Mouse (Mus musculus) kidney, embryonic 14.5 days (tissue): ENCODE measurements at regions not wholly inside any gene's neighbourhood (a gene's known extent, or its start where the extent isn't known, plus 50 kb on each side); places are given as distances from the start of the nearest gene placed in this dataset.
A peak's percentile ranks its signal among the peaks of the same experiment; 100 is the strongest.

Source experiments
- ATAC-seq: fragments of 200-750 bp; cut with Nextera tagmentation; 2 replicates; pipeline ENCODE4 v1.8.0; 2017; ENCODE audit warnings: moderate number of reproducible peaks, mild to moderate bottlenecking, moderate TSS enrichment, moderate library complexity; ENCODE audit not compliant: low FRiP score, low TSS enrichment
- H3K27ac ChIP-seq: fragments of 300-500 bp; sonication (generic); 2 replicates; pipeline ENCODE4 v1.5.1; 2014; ENCODE audit warnings: low read depth, mild to moderate bottlenecking, low read length, moderate library complexity, mixed read lengths
- H3K27me3 ChIP-seq: fragments of 300-500 bp; sonication (generic); 2 replicates; pipeline ENCODE4 v1.6.1; 2014; ENCODE audit warnings: mild to moderate bottlenecking, low read length; ENCODE audit not compliant: control insufficient read depth, insufficient read depth
- H3K36me3 ChIP-seq: fragments of 300-500 bp; sonication (generic); 2 replicates; pipeline ENCODE4 v1.6.1; 2014; ENCODE audit warnings: low read length, mixed read lengths; ENCODE audit not compliant: control insufficient read depth, insufficient read depth
- H3K4me1 ChIP-seq: fragments of 300-500 bp; sonication (generic); 2 replicates; pipeline ENCODE4 v1.6.1; 2014; ENCODE audit warnings: low read length, mixed read lengths; ENCODE audit not compliant: control insufficient read depth, insufficient read depth
- H3K4me2 ChIP-seq: fragments of 300-500 bp; sonication (generic); replicated peaks from 2 replicates; pipeline ENCODE4 v1.6.1; 2014; ENCODE audit warnings: low read depth, mild to moderate bottlenecking, low read length
- H3K4me3 ChIP-seq: fragments of 300-500 bp; sonication (generic); 2 replicates; pipeline ENCODE4 v1.5.1; 2014; ENCODE audit warnings: mild to moderate bottlenecking, low read length
- H3K9ac ChIP-seq: fragments of 300-500 bp; sonication (generic); 2 replicates; pipeline ENCODE4 v1.6.1; 2014; ENCODE audit warnings: low read depth, mild to moderate bottlenecking, low read length, moderate library complexity
- H3K9me3 ChIP-seq: fragments of 300-500 bp; sonication (generic); 2 replicates; pipeline ENCODE4 v1.6.1; 2016; ENCODE audit warnings: low read length; ENCODE audit not compliant: control insufficient read depth
- WGBS: fragments of 180-500 bp; shearing (Covaris S2); extraction: QIAGEN DNeasy Blood & Tissue Kit; methylation state at CpG from one replicate; pipeline ENCODE4 v1.1.7; 2014; 5-methylcytosine and 5-hydroxymethylcytosine counted together

DNA sequence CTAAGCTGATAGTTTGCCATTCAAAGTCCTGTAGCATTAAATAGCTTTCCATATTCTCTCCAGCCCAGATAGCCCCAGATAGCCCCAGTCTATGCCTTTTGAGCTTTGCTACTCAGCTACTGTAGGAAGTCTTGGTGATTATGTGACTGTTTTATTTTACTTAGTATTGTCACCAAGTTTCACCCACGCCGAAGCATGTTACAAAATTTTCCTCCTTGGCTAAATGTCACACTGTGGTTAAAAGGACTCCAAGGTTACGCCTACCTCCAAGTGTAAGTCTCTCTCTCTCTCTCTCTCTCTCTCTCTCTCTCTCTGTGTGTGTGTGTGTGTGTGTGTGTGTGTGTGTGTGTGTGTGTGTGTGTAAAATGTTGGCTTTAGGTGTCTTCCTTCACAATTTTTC, 270.2 kb upstream of the Rnaseh2b start:
- no peaks in the 10 kb centered on the region for H3K9me3 ChIP-seq
- H3K27ac ChIP-seq: no peak overlapping the region
- no peak overlapping the region for H3K4me3 ChIP-seq
- H3K9ac ChIP-seq: no peak overlapping the region
- H3K27me3 ChIP-seq: no peaks in the 10 kb centered on the region
- H3K4me1 ChIP-seq: peaks cover 12% of the 10 kb centered on the region; the same call in 1 of the 2 replicates
- WGBS: 96% methylated on average over 3 of the region's 3 CpGs
- ATAC-seq: no peak
- H3K36me3 ChIP-seq: no peaks in the 10 kb centered on the region
- no peak overlapping the region for H3K4me2 ChIP-seq

- no peak overlapping the region for H3K27ac ChIP-seq
- 59% methylated on average over 7 of the region's 7 CpGs for WGBS
Observed at GRCm38 (mm10) chr14:62023022-62023421, 269.4 kb upstream of the Rnaseh2b start.

DNA sequence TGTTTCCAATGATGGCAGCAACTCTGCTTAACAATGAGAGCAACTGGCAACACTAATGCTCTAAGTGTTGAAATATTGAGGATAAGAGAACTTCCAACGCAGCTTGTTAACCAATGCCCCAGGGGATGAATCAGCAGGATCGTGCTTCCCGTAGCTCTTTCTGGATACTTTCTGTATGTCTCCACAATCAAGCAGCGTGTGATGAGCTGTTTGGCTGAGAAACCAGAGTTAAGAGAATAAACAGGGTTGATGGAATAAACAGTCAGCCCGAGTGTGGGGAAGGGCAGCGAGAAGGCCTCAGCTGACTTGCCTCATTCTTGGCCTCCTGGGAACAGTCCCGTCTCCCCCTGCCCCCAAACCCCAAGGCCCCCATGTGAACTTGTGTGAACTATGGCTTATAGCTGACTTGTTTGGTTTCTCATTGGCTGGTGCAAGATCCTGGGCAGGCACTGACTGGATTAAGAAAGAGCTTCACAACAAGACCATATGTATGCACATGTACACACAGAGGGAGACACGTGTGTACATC, 264.6 kb upstream of the Rnaseh2b start:
- WGBS: 85% methylated on average over 8 of the region's 8 CpGs
- Histone ChIP-seq H3K9ac (no peak overlapping the region), H3K4me3 (no peak overlapping the region), H3K27me3 (no peaks in the 10 kb centered on the region), H3K36me3 (no peaks in the 10 kb centered on the region), H3K27ac (no peak overlapping the region), H3K9me3 (no peaks in the 10 kb centered on the region), H3K4me2 (no peak overlapping the region), H3K4me1 (no peaks in the 10 kb centered on the region)
- ATAC-seq: no peak

More at GRCm38 (mm10) chr14:62023022-62023421, 269.4 kb upstream of the Rnaseh2b start:
- Histone ChIP-seq H3K9ac (no peak overlapping the region), H3K9me3 (no peaks in the 10 kb centered on the region), H3K4me3 (no peak overlapping the region), H3K4me2 (no peak overlapping the region), H3K36me3 (no peaks in the 10 kb centered on the region), H3K4me1 (peaks cover 12% of the 10 kb centered on the region; the same call in 1 of the 2 replicates), H3K27me3 (no peaks in the 10 kb centered on the region)
- ATAC-seq: peak; percentile 24; the same call in 1 of the 2 replicates

GRCm38 (mm10) chr14:62030059-62030458, 262.3 kb upstream of the Rnaseh2b start:
- no peaks in the 10 kb centered on the region for H3K9me3 ChIP-seq
- no peak for ATAC-seq

DNA sequence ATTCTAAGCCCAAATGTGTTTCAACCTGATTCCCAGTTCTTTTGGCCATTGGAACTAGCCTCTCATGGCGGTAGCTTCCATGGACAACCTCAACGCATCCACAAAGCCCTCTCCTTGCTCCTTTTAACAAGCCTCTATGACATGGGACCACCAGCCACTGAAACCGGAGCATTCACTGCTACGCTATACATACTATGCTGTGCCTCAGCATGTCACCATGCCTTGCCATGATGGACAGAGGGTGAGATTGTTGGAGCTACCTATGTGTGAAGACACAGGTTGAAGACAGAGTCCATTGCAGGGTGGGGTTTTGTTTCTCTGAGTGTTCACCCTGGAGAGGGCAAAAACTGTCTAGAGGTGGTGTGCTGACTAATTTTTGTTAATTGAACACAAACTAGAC, 258.7 kb upstream of the Rnaseh2b start:
- H3K27ac ChIP-seq: no peak overlapping the region
- H3K36me3 ChIP-seq: no peaks in the 10 kb centered on the region
- 98% methylated on average over 4 of the region's 4 CpGs for WGBS
- H3K4me1 ChIP-seq: no peaks in the 10 kb centered on the region
- no peaks in the 10 kb centered on the region for H3K9me3 ChIP-seq
- no peak for ATAC-seq
- no peak overlapping the region for H3K4me2 ChIP-seq
- no peak overlapping the region for H3K4me3 ChIP-seq
- no peak overlapping the region for H3K9ac ChIP-seq
- no peaks in the 10 kb centered on the region for H3K27me3 ChIP-seq

More at GRCm38 (mm10) chr14:62030059-62030458, 262.3 kb upstream of the Rnaseh2b start:
- Histone ChIP-seq H3K4me3 (no peak overlapping the region), H3K27me3 (no peaks in the 10 kb centered on the region), H3K4me1 (no peaks in the 10 kb centered on the region), H3K27ac (no peak overlapping the region), H3K36me3 (no peaks in the 10 kb centered on the region), H3K4me2 (no peak overlapping the region), H3K9ac (no peak overlapping the region)
- 78% methylated on average over 7 of the region's 7 CpGs for WGBS

DNA sequence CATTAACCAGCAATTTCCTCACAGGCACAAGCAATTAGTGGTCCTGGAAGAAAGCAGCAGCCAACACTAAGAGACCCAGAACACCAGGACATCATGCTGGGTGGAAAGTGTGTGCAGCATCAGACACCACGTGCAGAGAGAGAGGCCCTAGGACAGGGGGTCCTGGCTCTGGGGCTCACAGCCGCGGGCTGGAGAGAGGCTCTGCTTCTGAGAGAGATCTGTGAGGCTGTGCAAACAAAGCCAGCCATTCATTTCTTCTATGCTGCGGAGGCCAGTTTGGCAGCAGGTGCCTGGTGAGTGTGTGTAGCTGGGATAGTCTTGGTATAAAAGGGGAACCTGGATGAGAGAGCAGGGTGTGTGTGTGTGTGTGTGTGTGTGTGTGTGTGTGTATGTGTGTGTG, 257.7 kb upstream of the Rnaseh2b start:
- Histone ChIP-seq H3K4me2 (no peak overlapping the region), H3K36me3 (no peaks in the 10 kb centered on the region), H3K27ac (no peak overlapping the region), H3K4me3 (no peak overlapping the region), H3K4me1 (no peaks in the 10 kb centered on the region), H3K9me3 (no peaks in the 10 kb centered on the region), H3K9ac (no peak overlapping the region), H3K27me3 (no peaks in the 10 kb centered on the region)
- no peak for ATAC-seq
- 69% methylated on average over 4 of the region's 4 CpGs for WGBS

- Histone ChIP-seq H3K4me3 (no peak overlapping the region), H3K4me2 (no peak overlapping the region), H3K4me1 (no peaks in the 10 kb centered on the region), H3K9ac (no peak overlapping the region), H3K36me3 (no peaks in the 10 kb centered on the region), H3K27ac (no peak overlapping the region), H3K27me3 (no peaks in the 10 kb centered on the region), H3K9me3 (no peaks in the 10 kb centered on the region)
- no peak for ATAC-seq
- 92% methylated on average over 3 of the region's 3 CpGs for WGBS
Observed at GRCm38 (mm10) chr14:62035416-62035815, 257.0 kb upstream of the Rnaseh2b start.

- Histone ChIP-seq H3K9me3 (no peaks in the 10 kb centered on the region), H3K9ac (no peak overlapping the region), H3K27me3 (no peaks in the 10 kb centered on the region), H3K4me1 (no peaks in the 10 kb centered on the region), H3K4me3 (no peak overlapping the region), H3K27ac (no peak overlapping the region), H3K36me3 (no peaks in the 10 kb centered on the region), H3K4me2 (no peak overlapping the region)
- WGBS: 75% methylated on average over 1 of the region's 1 CpGs
- ATAC-seq: no peak
Observed at GRCm38 (mm10) chr14:62037514-62037913, 254.9 kb upstream of the Rnaseh2b start.

- Histone ChIP-seq H3K9me3 (no peaks in the 10 kb centered on the region), H3K27me3 (no peaks in the 10 kb centered on the region), H3K4me1 (no peaks in the 10 kb centered on the region), H3K4me2 (no peak overlapping the region), H3K27ac (no peak overlapping the region), H3K9ac (no peak overlapping the region), H3K36me3 (no peaks in the 10 kb centered on the region), H3K4me3 (no peak overlapping the region)
- WGBS: 76% methylated on average over 5 of the region's 5 CpGs
- ATAC-seq: no peak
Observed at GRCm38 (mm10) chr14:62037917-62038316, 254.5 kb upstream of the Rnaseh2b start.
